Mouse (Mus musculus) mouse embryonic stem cell (cell line): ENCODE data around the gene Olfr813.
"Not testable (repeated sequence)": the region's sequence is repeated elsewhere in the genome, so short reads cannot be mapped to it uniquely, and the experiment has no call there.

Experiments used
- in situ Hi-C, 2 experiments: fragments of 300-500 bp; cut with MboI; formaldehyde crosslinking; loops; 1 replicate in 1 of 2; 3 replicates in 1 of 2; pipeline ENCODE4 v1.14.3; 2019 to 2020; ENCODE audit warnings: low sequenced_read_pairs in 2 of 2, low pct_unique_long_range_greater_than_20kb in 1 of 2, mixed read lengths in 1 of 2; ENCODE audit not compliant: unreplicated experiment in 1 of 2

Olfr813 gene

DNA sequence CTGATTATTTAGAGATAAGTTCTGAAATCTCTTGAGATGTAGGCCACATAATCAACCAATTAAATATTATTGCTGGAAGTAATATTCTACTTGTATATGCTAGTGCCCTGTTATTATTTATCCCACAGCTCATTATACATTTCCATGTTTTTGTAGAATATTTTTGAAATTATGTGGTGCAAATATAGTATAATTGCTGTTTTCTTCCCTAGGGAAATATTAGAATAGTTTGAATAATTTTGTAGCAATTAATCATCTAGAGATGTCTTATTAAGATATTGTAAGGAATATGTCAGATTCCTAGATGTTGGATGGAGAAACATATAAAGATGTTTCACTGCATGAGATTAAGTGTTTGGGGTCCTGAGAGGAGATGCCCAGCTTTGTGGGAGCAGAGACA lies at the start of gene Olfr813:
TSS of gene Olfr813 (plus strand) at position 301 of the 400 bp plus-strand sequence.
- in situ Hi-C loops: no loop called here

DNA sequence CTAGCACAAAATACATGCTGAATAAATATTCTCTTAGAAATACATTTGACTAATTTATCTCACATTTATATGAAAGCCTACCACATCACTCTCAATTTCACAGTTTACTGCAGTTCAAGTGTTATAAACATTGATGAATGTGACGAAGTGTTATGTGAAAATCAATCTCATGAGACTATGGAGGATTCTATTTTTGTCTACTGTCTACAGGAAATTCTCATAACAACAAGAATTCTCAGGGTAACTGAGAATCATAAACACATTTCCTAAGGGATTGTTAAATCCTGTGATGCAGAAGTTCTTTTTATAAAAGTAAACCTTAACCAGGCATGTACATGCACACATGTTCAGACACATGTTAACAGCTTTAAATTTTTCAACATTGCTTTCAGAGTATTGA lies 9.2 kb upstream of the Olfr813 start, which contains the start of gene Olfr812:
TSS of gene Olfr812 (minus strand) at position 101 of the 400 bp plus-strand sequence.
- in situ Hi-C loops: no loop called here

DNA sequence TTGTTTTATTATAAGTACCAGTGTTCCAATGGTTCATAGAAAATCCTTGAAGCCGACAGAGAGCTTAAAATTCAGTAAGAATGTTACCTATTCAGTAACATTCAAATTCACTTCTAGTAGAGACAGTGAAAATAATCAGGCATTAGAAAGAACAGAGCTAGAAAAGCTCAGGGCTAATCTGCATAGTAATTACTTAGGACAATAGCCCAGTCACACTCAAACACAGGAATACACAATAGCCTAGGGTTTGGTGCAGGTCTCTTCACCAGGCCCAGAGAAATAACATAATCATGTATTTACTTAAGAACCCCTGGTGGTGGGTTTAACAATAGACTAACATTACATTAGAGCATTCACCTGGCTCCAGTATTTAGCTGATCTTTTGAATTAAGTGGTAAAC lies 7.8 kb upstream of the Olfr813 start:
- in situ Hi-C loops: no loop called here

DNA sequence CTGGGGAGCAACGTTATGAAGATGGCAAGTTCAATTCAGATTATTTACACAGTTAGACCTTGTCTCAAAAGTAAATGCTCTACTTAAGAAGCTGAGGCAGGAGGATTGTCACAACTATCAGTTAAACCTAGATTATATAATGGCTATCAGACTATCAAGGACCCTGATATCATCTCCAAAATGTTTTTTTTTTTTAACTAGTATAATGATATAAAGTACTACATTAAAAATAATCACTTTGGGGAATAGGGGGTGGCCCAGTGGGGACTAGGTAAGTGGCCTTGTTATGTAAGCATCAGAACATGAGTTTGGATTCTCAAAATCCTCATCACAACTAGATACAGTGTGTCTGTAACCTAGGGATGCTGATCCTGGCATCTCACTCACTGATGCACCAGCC lies 24.6 kb downstream of the Olfr813 start, which contains the start of gene Olfr814:
TSS of gene Olfr814 (minus strand) at position 101 of the 400 bp plus-strand sequence.
- in situ Hi-C loops: not testable (repeated sequence)

DNA sequence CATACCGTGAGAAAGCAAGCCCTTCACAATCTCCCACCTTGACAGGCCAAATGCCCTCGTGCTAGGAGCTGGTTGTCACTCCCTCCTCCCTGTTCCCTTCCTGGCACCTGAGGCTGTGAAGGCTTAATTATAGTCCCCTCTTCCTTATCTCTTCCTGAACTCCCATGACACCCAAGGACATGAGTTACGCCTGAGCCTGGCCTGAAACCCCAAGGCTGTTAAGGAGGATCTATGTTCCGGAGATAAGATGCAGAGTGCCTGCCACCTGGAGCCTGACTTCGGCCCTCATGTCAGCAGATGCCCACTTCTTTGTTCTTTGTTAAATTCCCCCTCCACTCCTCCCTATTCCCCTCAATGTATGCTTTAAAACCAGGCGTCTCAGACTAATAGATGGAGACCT lies 30.3 kb downstream of the Olfr813 start:
- in situ Hi-C loops: not testable (repeated sequence)

DNA sequence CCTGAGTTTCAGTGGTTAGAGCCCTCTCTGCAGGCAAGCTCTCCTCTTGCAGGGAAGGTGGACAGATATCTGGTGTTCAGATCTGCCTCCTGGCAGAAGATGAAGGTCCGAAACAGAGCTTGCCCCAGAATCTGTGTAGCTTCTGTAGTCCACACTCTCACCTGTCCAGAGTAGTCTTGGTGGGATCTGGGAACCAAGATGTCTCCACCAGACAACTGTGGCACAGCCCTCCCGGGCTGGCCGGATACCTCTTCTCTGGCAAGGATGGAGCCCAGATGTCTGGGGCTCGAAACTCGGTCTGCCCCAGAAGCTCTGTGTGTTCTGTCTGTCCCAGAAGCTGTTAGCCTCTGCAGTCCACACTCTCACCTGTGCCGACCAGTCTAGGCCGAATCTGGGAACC lies 30.8 kb downstream of the Olfr813 start:
- in situ Hi-C loops: no loop called here

DNA sequence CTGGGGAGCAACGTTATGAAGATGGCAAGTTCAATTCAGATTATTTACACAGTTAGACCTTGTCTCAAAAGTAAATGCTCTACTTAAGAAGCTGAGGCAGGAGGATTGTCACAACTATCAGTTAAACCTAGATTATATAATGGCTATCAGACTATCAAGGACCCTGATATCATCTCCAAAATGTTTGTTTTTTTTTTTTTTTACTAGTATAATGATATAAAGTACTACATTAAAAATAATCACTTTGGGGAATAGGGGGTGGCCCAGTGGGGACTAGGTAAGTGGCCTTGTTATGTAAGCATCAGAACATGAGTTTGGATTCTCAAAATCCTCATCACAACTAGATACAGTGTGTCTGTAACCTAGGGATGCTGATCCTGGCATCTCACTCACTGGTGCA lies 50.6 kb downstream of the Olfr813 start, which contains the start of gene Olfr815:
TSS of gene Olfr815 (minus strand) at position 101 of the 400 bp plus-strand sequence.
- in situ Hi-C loops: not testable (repeated sequence)
